Mouse (Mus musculus): Measurements from ENCODE around the gene Rab6a. TPM values are rescaled to one million over a fixed set of nuclear protein-coding genes. Genes with fewer than 3 reads are reported as not detected.

Rab6a gene
- total and polyA plus RNA-seq, 3 experiments: 43.2 to 92.8 (median 58.4) TPM

DNA sequence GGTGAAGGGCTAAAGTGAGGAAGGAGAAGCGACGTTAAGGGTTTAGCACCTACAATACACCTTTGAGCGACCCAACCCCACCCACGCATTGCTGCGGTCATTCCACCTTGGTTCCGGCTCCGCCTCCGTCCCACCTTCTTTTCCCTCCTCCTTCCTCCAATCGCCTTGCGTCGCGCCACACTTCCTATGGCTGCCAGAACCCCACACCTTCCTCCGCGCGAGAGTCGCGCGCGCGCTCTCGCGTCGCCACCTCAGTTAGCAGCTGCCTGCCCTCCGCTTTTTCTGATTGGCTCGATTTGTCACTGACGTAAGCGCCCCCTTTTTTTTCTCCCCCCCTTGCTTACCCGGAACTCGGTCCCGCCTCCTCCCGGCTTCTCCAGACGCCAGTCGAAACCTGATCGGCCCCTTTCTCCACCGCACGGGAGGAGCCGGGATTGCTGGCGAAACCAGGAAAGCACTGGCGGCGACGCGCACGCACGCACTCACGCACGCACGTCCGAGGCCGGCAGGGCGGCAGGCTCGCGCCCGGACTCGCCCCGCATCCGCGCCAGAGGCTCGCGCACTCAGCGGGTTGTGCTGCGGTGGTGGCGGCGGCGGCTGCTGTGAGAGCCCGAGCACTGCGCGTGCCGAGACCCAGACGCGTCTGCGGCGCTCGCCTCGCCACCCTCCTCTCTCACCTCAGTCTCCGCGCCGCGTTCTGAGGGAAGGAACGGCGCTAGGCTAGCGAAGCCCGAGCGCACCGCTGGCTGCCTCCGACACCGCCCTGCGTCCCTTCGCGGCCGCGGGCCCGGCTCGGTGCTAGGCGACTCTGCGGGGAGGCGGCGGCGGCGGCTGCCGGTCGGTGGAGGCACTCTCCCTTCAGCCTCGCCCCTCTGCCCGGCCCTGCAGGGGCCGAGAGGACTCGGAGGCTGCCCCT is at the start of gene Rab6a (continued):
- TF ChIP-seq POLR2AphosphoS2 (IDR thresholded peaks at IDR 0.05; ENCODE audit: low read length): peak; percentile 69; the same call in 1 of the 2 replicates

DNA sequence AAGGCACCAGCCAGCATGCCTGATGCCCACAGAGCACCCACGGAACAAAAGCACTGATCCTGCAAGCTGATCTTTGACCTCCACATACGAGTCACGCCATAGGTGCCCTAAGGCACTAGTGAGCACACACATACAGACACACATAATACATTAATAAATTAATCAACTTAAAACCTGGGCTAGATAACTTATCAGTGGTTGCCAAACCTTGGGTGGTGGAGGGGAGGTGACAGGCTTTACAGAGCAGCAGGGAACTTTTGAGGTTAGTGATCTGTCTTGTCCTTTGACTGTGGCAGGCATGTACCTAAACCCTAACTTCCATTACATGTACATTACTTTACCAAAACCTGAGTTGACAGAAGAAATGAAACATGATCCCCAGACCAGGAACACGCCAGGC is 47.9 kb upstream of the Rab6a start:
- peak; percentile 32 for DNase-seq (ENCODE audit: low read depth, low spot score)
- TF ChIP-seq POLR2A (IDR thresholded peaks at IDR 0.05; ENCODE audit: control insufficient read depth in 1 of 2, insufficient read depth in 1 of 2, low read depth in 1 of 2, low read length in 2 of 2, poor library complexity in 1 of 2) (no peak), NELFE (IDR thresholded peaks at IDR 0.05; ENCODE audit: low read depth, low read length) (no peak), POLR2AphosphoS5 (IDR thresholded peaks at IDR 0.05; ENCODE audit: borderline replicate concordance, low read depth, low read length) (no peak), ZKSCAN1 (IDR thresholded peaks at IDR 0.05; ENCODE audit: low read depth, low read length) (no peak), RAD21 (IDR thresholded peaks at IDR 0.05; ENCODE audit: low read depth, low read length) (no peak), GABPA (IDR thresholded peaks at IDR 0.05; ENCODE audit: low read depth, low read length) (no peak), HCFC1 (IDR thresholded peaks at IDR 0.05; ENCODE audit: low read depth, low read length) (no peak), TCF12 (IDR thresholded peaks at IDR 0.05; ENCODE audit: low read depth, low read length) (0 out of 2 replicates have a peak, but pooled peaks have one; percentile 30), CHD1 (IDR thresholded peaks at IDR 0.05; ENCODE audit: low read depth, low read length) (no peak), USF2 (IDR thresholded peaks at IDR 0.05; ENCODE audit: borderline replicate concordance in 1 of 2, insufficient read depth in 1 of 2, low read depth in 1 of 2, low read length in 2 of 2) (no peak), CTCF (IDR thresholded peaks at IDR 0.05 in 2 of 3, conservative IDR thresholded peaks at IDR 0.05 in 1 of 3; ENCODE audit: control insufficient read depth in 1 of 3, insufficient read depth in 1 of 3, low read depth in 2 of 3, low read length in 3 of 3, poor library complexity in 1 of 3, severe bottlenecking in 1 of 3) (no peak), SMC3 (IDR thresholded peaks at IDR 0.05; ENCODE audit: low read depth, low read length) (no peak), EP300 (IDR thresholded peaks at IDR 0.05; ENCODE audit: low read depth in 1 of 2, low read length in 2 of 2) (0 out of 4 replicates have a peak, but pooled peaks have one; percentile 9 to 24), UBTF (IDR thresholded peaks at IDR 0.05; ENCODE audit: borderline replicate concordance, insufficient read depth, low read depth, low read length) (no peak), GATA1 (IDR thresholded peaks at IDR 0.05; ENCODE audit: low read depth, low read length) (peak; percentile 32; the same call in 1 of the 2 replicates), ZC3H11A (IDR thresholded peaks at IDR 0.05; ENCODE audit: low read depth, low read length) (no peak), NRF1 (IDR thresholded peaks at IDR 0.05; ENCODE audit: insufficient read depth, low read depth, low read length, poor library complexity, severe bottlenecking) (no peak), MAZ (IDR thresholded peaks at IDR 0.05; ENCODE audit: low read depth, low read length) (no peak), ZNF384 (IDR thresholded peaks at IDR 0.05; ENCODE audit: low read depth, low read length) (no peak)
- Histone ChIP-seq H3K27me3 (ENCODE audit: control insufficient read depth in 1 of 2, insufficient read depth in 2 of 2, low read length in 2 of 2) (no peaks in the 10 kb centered on the region), H3K36me3 (ENCODE audit: control insufficient read depth in 1 of 2, insufficient read depth in 2 of 2, low read length in 2 of 2) (peaks cover 0 to 4% of the 10 kb centered on the region in 2 experiments; a peak in 3 of 4 replicates), H3K9ac (ENCODE audit: control insufficient read depth, low read depth, low read length, poor library complexity, severe bottlenecking) (no peak overlapping the region), H3K4me1 (ENCODE audit: control insufficient read depth in 1 of 2, insufficient read depth in 2 of 2, low read length in 2 of 2) (0 out of 4 replicates have a peak, but pooled peaks cover 0 to 3% of the 10 kb centered on the region in 2 experiments), H3K79me2 (ENCODE audit: control insufficient read depth, insufficient read depth, low read length, poor library complexity) (no peaks in the 10 kb centered on the region), H3K27ac (ENCODE audit: control insufficient read depth, low read depth, low read length) (no peak overlapping the region), H3K9me3 (replicated peaks; ENCODE audit: insufficient read depth, low read length) (no peaks in the 10 kb centered on the region), H3K4me3 (ENCODE audit: control insufficient read depth in 1 of 2, insufficient read depth in 1 of 2, low read depth in 2 of 2, low read length in 2 of 2) (no peak overlapping the region)

All from MEL (cell line).